Mouse (Mus musculus): Measurements from ENCODE around the gene Cdh4. TPM values are rescaled to one million over a fixed set of nuclear protein-coding genes. Genes with fewer than 3 reads are reported as not detected.
A peak's percentile ranks its signal among the peaks of the same experiment; 100 is the strongest.

Gene Cdh4
- polyA plus RNA-seq, 1 experiment from 2014 or later, result 3.0 TPM

DNA sequence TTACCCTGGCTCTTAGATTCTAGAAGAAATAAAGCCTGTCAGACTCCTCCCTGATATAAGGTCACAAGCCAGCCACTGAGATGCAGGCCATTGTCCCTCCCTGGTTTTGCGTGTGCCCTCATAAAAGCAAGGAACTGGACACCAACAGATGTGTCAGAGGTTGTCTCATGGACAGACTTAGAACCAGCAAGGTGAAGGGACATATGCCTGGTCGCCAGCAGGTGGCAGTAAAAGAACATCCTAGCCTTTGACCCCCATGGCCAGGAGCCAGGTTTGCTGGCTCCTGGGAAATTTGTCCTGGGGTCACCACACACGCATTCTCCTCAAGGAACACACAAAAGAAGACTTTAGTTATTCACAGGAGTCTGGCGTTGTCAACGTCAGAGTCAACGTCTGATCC is 387.7 kb downstream of the Cdh4 start:
- 30% methylated on average over 6 of the region's 6 CpGs for WGBS
- Histone ChIP-seq H3K4me1 (replicated peaks; ENCODE audit: control insufficient read depth, insufficient read depth, low read length) (no peaks in the 10 kb centered on the region), H3K27me3 (replicated peaks; ENCODE audit: control insufficient read depth, insufficient read depth, low read length) (no peaks in the 10 kb centered on the region), H3K4me2 (replicated peaks; ENCODE audit: low read depth) (no peak overlapping the region), H3K9ac (ENCODE audit: low read depth, low read length) (no peak overlapping the region), H3K36me3 (ENCODE audit: control insufficient read depth, insufficient read depth) (no peaks in the 10 kb centered on the region), H3K27ac (ENCODE audit: low read depth, low read length) (no peak overlapping the region), H3K4me3 (ENCODE audit: low read depth, low read length) (no peak overlapping the region), H3K9me3 (ENCODE audit: control insufficient read depth) (no peaks in the 10 kb centered on the region)
- peak; percentile 76 for TF ChIP-seq CTCF (IDR thresholded peaks at IDR 0.05; ENCODE audit: low read depth)
- no peak for ATAC-seq

DNA sequence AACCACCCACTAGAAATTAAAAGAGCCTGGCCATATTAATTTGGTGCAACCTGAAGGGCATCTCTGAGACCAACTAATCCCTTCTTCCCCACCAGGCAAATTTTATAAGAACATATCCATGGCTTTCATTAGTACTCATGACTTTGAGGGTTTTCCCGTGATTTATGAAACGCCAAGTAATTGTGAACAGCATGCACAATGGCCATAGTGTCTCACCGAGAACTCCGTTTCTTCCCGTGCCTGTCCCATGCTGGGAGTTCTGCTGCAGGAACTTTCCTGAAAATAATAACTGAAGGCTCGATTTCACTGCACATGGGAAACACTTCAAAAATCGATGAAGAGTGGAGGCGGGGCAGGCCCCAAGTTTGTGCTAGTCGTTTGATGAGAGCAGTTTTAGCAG is 392.7 kb downstream of the Cdh4 start:
- no peak for ATAC-seq
- TF ChIP-seq CTCF (IDR thresholded peaks at IDR 0.05; ENCODE audit: low read depth), result no peak
- 82% methylated on average over 9 of the region's 9 CpGs for WGBS
- no peaks in the 10 kb centered on the region for H3K9me3 ChIP-seq (ENCODE audit: control insufficient read depth)
- no peaks in the 10 kb centered on the region for H3K27me3 ChIP-seq (replicated peaks; ENCODE audit: control insufficient read depth, insufficient read depth, low read length)
- no peaks in the 10 kb centered on the region for H3K4me1 ChIP-seq (replicated peaks; ENCODE audit: control insufficient read depth, insufficient read depth, low read length)
- no peak overlapping the region for H3K9ac ChIP-seq (ENCODE audit: low read depth, low read length)
- H3K4me3 ChIP-seq (ENCODE audit: low read depth, low read length), result no peak overlapping the region
- no peak overlapping the region for H3K4me2 ChIP-seq (replicated peaks; ENCODE audit: low read depth)
- no peaks in the 10 kb centered on the region for H3K36me3 ChIP-seq (ENCODE audit: control insufficient read depth, insufficient read depth)
- no peak overlapping the region for H3K27ac ChIP-seq (ENCODE audit: low read depth, low read length)

DNA sequence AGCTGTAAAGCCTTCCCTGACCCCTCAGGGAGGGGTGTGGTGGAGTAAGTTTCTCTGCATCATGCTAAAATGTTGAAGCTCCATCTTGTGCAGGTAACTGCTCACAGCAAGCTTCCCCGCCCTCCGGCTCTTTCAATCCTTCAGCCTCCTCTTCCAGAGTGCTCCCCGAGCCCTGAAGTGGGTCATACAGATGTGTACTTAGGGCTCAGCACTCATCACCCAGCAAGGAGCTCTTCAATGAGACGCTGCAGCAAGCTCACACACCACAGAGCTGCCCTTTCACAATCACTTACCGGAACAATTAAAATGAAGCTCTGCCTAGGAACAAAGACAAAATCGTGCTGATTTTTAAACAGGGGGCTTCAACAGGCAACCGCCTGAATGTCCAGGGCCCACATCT is 393.3 kb downstream of the Cdh4 start:
- Histone ChIP-seq H3K9ac (ENCODE audit: low read depth, low read length) (no peak overlapping the region), H3K36me3 (ENCODE audit: control insufficient read depth, insufficient read depth) (no peaks in the 10 kb centered on the region), H3K27me3 (replicated peaks; ENCODE audit: control insufficient read depth, insufficient read depth, low read length) (no peaks in the 10 kb centered on the region), H3K9me3 (ENCODE audit: control insufficient read depth) (no peaks in the 10 kb centered on the region), H3K4me2 (replicated peaks; ENCODE audit: low read depth) (no peak overlapping the region), H3K4me3 (ENCODE audit: low read depth, low read length) (no peak overlapping the region), H3K4me1 (replicated peaks; ENCODE audit: control insufficient read depth, insufficient read depth, low read length) (no peaks in the 10 kb centered on the region), H3K27ac (ENCODE audit: low read depth, low read length) (no peak overlapping the region)
- WGBS, result 70% methylated on average over 7 of the region's 7 CpGs
- no peak for ATAC-seq
- TF ChIP-seq CTCF (IDR thresholded peaks at IDR 0.05; ENCODE audit: low read depth), result no peak

DNA sequence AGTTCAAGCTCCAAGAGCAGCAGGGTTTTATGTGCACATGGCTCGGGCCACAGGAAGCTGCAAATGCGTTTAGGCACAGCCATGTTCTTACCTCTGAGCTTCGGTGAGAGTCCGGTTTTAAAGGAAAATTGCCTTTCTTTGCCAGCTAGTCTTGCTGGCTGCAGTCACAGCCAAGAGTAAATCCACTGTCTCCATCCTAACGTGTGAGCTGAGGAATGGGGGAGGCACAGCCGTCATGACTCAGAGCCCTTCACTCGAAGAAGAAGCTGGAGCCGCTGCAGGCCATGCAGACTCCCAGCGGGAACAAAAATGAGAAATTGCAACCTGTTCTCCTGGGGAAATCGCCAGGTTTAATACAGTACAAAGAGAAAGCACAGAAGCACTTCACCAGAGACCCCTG is 395.0 kb downstream of the Cdh4 start:
- no peaks in the 10 kb centered on the region for H3K9me3 ChIP-seq (ENCODE audit: control insufficient read depth)
- no peaks in the 10 kb centered on the region for H3K4me1 ChIP-seq (replicated peaks; ENCODE audit: control insufficient read depth, insufficient read depth, low read length)
- no peak for ATAC-seq
- no peak overlapping the region for H3K27ac ChIP-seq (ENCODE audit: low read depth, low read length)
- H3K9ac ChIP-seq (ENCODE audit: low read depth, low read length), result no peak overlapping the region
- no peaks in the 10 kb centered on the region for H3K36me3 ChIP-seq (ENCODE audit: control insufficient read depth, insufficient read depth)
- no peak for TF ChIP-seq CTCF (IDR thresholded peaks at IDR 0.05; ENCODE audit: low read depth)
- no peak overlapping the region for H3K4me2 ChIP-seq (replicated peaks; ENCODE audit: low read depth)
- H3K4me3 ChIP-seq (ENCODE audit: low read depth, low read length), result no peak overlapping the region
- WGBS, result 58% methylated on average over 10 of the region's 10 CpGs
- H3K27me3 ChIP-seq (replicated peaks; ENCODE audit: control insufficient read depth, insufficient read depth, low read length), result no peaks in the 10 kb centered on the region

DNA sequence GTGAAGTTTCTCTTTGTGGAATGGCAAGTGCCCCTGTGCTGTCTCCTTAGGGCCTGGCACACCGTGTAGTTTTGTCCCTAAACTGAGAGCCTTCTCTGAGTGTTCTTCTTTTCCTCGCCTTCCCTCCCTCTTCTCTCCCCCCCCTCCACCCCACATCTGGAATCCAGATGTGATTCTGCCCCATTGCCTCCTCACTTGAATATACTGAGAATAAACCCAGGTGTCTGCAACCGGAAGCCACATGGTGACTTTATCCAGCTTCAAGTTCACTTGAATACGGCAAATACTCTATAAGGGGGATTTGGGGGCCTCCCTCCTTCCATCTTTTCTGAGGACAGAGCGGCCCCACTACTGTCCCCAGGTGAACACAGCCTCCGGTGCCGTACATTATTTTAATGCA is 395.8 kb downstream of the Cdh4 start:
- Histone ChIP-seq H3K27me3 (replicated peaks; ENCODE audit: control insufficient read depth, insufficient read depth, low read length) (no peaks in the 10 kb centered on the region), H3K4me2 (replicated peaks; ENCODE audit: low read depth) (no peak overlapping the region), H3K4me3 (ENCODE audit: low read depth, low read length) (no peak overlapping the region), H3K9me3 (ENCODE audit: control insufficient read depth) (no peaks in the 10 kb centered on the region), H3K9ac (ENCODE audit: low read depth, low read length) (no peak overlapping the region), H3K4me1 (replicated peaks; ENCODE audit: control insufficient read depth, insufficient read depth, low read length) (no peaks in the 10 kb centered on the region), H3K36me3 (ENCODE audit: control insufficient read depth, insufficient read depth) (no peaks in the 10 kb centered on the region), H3K27ac (ENCODE audit: low read depth, low read length) (no peak overlapping the region)
- no peak for TF ChIP-seq CTCF (IDR thresholded peaks at IDR 0.05; ENCODE audit: low read depth)
- 76% methylated on average over 7 of the region's 7 CpGs for WGBS
- no peak for ATAC-seq

DNA sequence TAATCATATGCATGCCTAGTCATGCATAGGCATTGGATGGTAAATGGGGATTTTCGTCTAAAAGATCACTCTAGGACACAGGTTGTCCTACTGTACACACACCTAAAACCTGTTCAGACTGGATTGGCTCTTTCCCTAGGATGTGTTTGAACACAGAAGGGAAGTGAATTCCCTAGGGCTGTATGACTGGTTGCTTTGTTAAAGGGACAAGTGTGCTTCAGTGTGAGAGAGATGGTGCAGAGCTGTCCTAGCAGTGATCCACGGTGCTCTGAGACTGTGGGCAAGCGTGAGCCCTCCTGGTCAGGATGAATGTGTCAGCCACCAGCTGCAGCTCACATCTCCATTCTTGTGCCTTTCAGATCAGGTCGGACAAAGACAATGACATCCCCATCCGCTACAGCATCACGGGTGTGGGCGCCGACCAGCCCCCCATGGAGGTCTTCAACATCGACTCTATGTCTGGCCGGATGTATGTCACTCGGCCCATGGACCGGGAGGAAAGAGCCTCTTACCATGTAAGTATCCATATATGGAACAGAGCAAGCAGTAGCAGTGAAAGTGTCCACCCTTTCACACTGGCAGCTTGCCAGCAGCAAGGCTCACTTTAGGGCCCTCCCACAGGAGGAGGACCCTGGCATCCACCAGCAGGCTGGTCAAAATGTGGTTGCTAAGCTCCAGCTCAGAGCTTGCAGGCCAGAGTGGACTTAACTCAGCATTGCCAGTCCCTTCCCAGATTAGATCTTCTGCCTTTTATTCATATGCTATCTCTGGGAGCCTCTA is 400.6 kb downstream of the Cdh4 start:
- Histone ChIP-seq H3K36me3 (ENCODE audit: control insufficient read depth, insufficient read depth) (no peaks in the 10 kb centered on the region), H3K27ac (ENCODE audit: low read depth, low read length) (no peak overlapping the region), H3K9ac (ENCODE audit: low read depth, low read length) (no peak overlapping the region), H3K9me3 (ENCODE audit: control insufficient read depth) (no peaks in the 10 kb centered on the region), H3K4me1 (replicated peaks; ENCODE audit: control insufficient read depth, insufficient read depth, low read length) (no peaks in the 10 kb centered on the region), H3K4me2 (replicated peaks; ENCODE audit: low read depth) (no peak overlapping the region), H3K27me3 (replicated peaks; ENCODE audit: control insufficient read depth, insufficient read depth, low read length) (no peaks in the 10 kb centered on the region), H3K4me3 (ENCODE audit: low read depth, low read length) (no peak overlapping the region)
- WGBS, result 59% methylated on average over 12 of the region's 12 CpGs
- ATAC-seq, result 0 out of 2 replicates have a peak, but pooled peaks have one; percentile 31
- no peak for TF ChIP-seq CTCF (IDR thresholded peaks at IDR 0.05; ENCODE audit: low read depth)

All from intestine, postnatal 0 days (tissue).